Mouse (Mus musculus): ENCODE results near the gene Negr1. TPM values are rescaled to one million over a fixed set of nuclear protein-coding genes. Genes with fewer than 3 reads are reported as not detected.

Negr1 gene
- polyA plus RNA-seq, 1 experiment from 2014 or later: 5.9 TPM

DNA sequence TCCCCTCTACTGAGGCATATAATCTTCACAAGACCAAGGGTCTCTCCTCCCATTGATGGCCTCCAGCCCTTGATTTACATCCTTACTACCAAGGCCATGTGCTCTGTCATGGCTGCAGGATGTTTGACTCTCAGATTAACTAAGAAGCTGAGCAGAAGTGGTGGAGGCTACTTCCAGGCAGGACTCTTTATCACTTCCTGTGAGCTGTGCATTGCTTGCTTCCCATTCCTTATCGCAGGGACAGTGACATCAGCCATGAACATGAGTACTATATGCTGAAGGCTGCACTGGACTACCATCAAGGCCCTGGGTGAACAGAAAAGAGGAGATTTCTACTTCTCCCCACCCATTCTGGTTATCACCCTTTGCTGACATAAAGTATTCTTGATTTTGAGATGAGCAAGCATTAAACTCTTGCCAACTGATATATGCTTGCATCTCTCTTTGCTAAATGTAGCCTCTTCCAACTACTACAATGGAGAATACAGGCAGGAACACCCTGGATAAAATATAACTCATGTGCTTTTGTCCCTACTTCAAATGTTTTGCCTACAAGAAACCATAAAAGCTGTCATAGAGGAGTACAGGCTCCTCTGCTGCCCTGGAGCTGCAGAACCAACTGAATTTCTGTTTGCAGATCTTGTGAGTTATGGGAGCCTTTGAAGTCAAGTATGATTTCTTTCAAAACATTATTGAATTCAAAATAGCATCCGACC lies 517.8 kb downstream of the Negr1 start:
- Histone ChIP-seq H3K9me3 (no peaks in the 10 kb centered on the region), H3K4me2 (replicated peaks) (no peak overlapping the region), H3K4me1 (no peaks in the 10 kb centered on the region), H3K27ac (no peak overlapping the region), H3K4me3 (no peak overlapping the region), H3K27me3 (no peaks in the 10 kb centered on the region), H3K36me3 (no peaks in the 10 kb centered on the region), H3K9ac (no peak overlapping the region)
- 79% methylated on average over 2 of the region's 2 CpGs for WGBS
- ATAC-seq (ENCODE audit: low FRiP score, low read depth): no peak

DNA sequence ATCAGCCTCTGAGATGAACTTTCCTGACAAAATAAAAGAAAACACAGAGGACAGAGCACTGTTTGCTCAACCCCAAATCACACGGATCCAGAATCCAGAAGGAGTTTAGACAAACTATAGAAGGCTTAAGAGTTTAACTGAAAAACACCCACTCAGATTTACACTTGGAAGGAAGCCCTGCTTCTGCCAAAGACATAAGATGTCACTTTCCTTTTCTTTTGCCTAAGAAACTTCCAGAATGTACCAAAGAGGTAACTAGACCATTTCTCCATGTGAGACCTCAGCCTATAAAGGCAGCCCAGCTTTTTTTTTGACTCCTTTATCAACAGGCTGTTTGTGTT lies 518.3 kb downstream of the Negr1 start:
- Histone ChIP-seq H3K9ac (no peak overlapping the region), H3K4me1 (no peaks in the 10 kb centered on the region), H3K27me3 (no peaks in the 10 kb centered on the region), H3K4me3 (no peak overlapping the region), H3K9me3 (no peaks in the 10 kb centered on the region), H3K27ac (no peak overlapping the region), H3K36me3 (no peaks in the 10 kb centered on the region), H3K4me2 (replicated peaks) (no peak overlapping the region)
- WGBS: 81% methylated on average over 1 of the region's 1 CpGs
- no peak for ATAC-seq (ENCODE audit: low FRiP score, low read depth)

DNA sequence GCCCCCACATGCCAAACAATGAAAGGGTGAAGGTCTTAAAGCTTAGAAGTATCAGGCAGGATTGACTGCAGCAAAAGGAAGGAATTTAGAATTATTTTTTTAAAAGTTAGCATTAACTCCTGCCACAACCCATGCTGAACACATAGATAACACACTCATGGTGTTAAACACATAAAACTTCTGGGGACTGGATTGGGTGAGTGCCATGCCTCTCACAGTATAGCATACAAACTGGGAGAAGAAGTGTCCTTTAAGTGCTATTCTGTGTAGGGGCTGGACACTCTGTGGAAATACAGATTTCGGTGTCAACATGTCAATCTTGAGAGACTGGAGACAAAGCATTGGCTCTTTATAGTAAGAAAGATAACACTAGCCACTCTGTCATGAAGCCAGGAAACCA lies 519.0 kb downstream of the Negr1 start:
- no peaks in the 10 kb centered on the region for H3K36me3 ChIP-seq
- no peak overlapping the region for H3K4me2 ChIP-seq (replicated peaks)
- no peak for ATAC-seq (ENCODE audit: low FRiP score, low read depth)
- H3K9me3 ChIP-seq: no peaks in the 10 kb centered on the region
- no peak overlapping the region for H3K9ac ChIP-seq
- H3K27me3 ChIP-seq: no peaks in the 10 kb centered on the region
- H3K4me3 ChIP-seq: no peak overlapping the region
- 86% methylated on average over 1 of the region's 1 CpGs for WGBS
- H3K4me1 ChIP-seq: no peaks in the 10 kb centered on the region
- H3K27ac ChIP-seq: no peak overlapping the region

DNA sequence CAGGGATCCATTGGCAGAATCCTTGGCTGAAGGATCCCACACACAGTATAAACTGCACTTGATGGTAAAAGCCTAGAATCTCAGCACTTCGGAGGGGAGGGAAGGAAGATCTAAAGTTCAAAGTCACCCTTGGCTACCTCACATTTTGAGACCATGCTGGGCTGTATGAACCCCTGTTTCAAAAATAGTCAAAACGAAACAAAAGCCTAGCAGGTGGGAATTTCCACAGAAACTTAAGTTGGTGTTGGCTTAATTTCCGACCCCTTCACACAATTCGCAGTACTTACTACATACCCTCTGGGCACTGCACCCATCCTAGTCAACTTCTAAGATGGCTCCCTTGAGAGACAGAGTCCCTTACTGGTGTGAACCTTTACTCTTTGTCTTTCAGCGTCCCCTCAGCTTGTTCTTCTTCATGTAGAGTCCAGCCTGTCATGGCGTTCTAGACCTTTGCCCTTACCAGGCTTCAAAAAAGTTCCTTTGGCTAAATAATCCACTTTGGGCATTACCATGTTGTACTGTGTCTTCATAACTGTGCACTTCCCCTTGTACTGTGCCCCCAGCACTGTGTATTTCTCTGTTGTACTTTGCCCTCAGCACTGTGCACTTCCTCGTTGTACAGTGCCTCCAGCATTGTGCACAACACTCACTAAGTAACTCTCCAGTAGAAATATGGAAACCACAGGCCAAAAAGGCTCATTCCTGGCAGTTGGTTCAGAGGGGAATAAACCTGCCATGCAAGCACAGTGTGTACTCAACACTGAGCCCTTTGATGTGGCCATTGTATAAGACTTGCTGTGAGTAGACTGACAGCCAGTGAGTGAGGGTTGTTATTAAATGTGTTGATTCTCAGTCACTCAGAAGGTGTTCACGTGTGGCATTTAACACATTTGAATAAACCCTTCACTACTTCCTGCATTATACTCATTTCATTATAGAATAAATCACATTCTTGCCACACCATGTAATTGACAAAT lies 521.5 kb downstream of the Negr1 start:
- Histone ChIP-seq H3K4me3 (no peak overlapping the region), H3K4me2 (replicated peaks) (no peak overlapping the region), H3K36me3 (no peaks in the 10 kb centered on the region), H3K9me3 (no peaks in the 10 kb centered on the region), H3K27me3 (no peaks in the 10 kb centered on the region), H3K27ac (no peak overlapping the region), H3K9ac (no peak overlapping the region), H3K4me1 (no peaks in the 10 kb centered on the region)
- WGBS: 79% methylated on average over 8 of the region's 8 CpGs
- ATAC-seq (ENCODE audit: low FRiP score, low read depth): no peak

- WGBS: 67% methylated on average over 1 of the region's 1 CpGs
- Histone ChIP-seq H3K27ac (no peak overlapping the region), H3K4me3 (no peak overlapping the region), H3K36me3 (no peaks in the 10 kb centered on the region), H3K4me1 (no peaks in the 10 kb centered on the region), H3K9me3 (no peaks in the 10 kb centered on the region), H3K4me2 (replicated peaks) (no peak overlapping the region), H3K27me3 (no peaks in the 10 kb centered on the region), H3K9ac (no peak overlapping the region)
- no peak for ATAC-seq (ENCODE audit: low FRiP score, low read depth)
Measured at GRCm38 (mm10) chr3:157085180-157085579, 523.6 kb downstream of the Negr1 start.

GRCm38 (mm10) chr3:157090051-157090450 lies 528.5 kb downstream of the Negr1 start:
- H3K27ac ChIP-seq: no peak overlapping the region
- H3K4me3 ChIP-seq: no peak overlapping the region
- H3K4me2 ChIP-seq (replicated peaks): no peak overlapping the region
- no peaks in the 10 kb centered on the region for H3K36me3 ChIP-seq
- H3K9ac ChIP-seq: no peak overlapping the region
- H3K27me3 ChIP-seq: no peaks in the 10 kb centered on the region
- ATAC-seq (ENCODE audit: low FRiP score, low read depth): no peak
- no peaks in the 10 kb centered on the region for H3K9me3 ChIP-seq
- WGBS: 52% methylated on average over 4 of the region's 4 CpGs
- H3K4me1 ChIP-seq: 0 out of 2 replicates have a peak, but pooled peaks cover 2% of the 10 kb centered on the region

DNA sequence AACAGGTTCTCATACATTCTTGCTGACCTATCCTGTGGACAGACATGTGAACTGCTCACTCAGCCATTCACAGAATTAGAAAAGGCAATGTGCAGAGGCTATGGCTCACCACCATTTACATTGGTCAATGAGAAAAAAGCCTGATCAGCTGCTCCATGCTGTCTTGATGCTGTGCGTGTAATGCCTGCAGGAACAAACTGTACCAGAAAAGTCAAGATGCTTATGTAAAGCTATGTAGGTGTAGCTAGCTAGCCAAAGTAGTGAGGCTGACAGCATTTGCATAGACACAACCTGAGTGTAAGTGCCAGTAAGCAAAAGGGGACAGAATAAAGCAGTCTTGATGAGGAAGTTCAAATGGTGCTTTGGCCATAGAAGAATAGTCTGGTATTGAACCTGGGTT lies 534.7 kb downstream of the Negr1 start:
- Histone ChIP-seq H3K36me3 (no peaks in the 10 kb centered on the region), H3K27me3 (no peaks in the 10 kb centered on the region), H3K4me3 (no peak overlapping the region), H3K4me2 (replicated peaks) (no peak overlapping the region), H3K9me3 (no peaks in the 10 kb centered on the region), H3K4me1 (no peaks in the 10 kb centered on the region), H3K9ac (no peak overlapping the region), H3K27ac (no peak overlapping the region)
- WGBS: 85% methylated on average over 1 of the region's 1 CpGs
- ATAC-seq (ENCODE audit: low FRiP score, low read depth): no peak

DNA sequence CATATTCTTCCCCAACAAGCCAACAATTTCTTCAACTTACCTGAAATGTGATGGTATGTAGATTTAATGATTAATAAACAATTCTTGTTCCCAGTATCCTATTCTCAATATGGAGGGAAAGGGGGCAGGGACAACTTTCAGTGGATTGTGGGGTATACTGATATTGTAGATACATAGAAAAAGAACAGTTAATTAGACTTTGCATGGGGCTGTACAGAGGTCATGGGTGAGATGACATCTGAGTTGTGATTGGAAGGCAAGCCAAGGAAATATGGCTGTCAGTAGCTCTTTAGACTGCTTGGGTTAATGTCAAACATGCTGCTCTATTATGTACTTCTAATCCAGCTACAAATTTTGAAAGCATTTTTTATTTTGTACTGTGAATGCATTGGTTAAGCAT lies 535.9 kb downstream of the Negr1 start:
- no peaks in the 10 kb centered on the region for H3K27me3 ChIP-seq
- no peak for ATAC-seq (ENCODE audit: low FRiP score, low read depth)

GRCm38 (mm10) chr3:157098417-157098816 lies 536.8 kb downstream of the Negr1 start:
- 78% methylated on average over 6 of the region's 6 CpGs for WGBS
- no peaks in the 10 kb centered on the region for H3K4me1 ChIP-seq

More for the DNA sequence above, 535.9 kb downstream of the Negr1 start:
- no peaks in the 10 kb centered on the region for H3K4me1 ChIP-seq
- no peak overlapping the region for H3K27ac ChIP-seq
- no peak overlapping the region for H3K9ac ChIP-seq
- no peak overlapping the region for H3K4me3 ChIP-seq
- no peaks in the 10 kb centered on the region for H3K36me3 ChIP-seq
- H3K9me3 ChIP-seq: no peaks in the 10 kb centered on the region
- H3K4me2 ChIP-seq (replicated peaks): no peak overlapping the region

GRCm38 (mm10) chr3:157104866-157105579 lies 543.4 kb downstream of the Negr1 start:
- WGBS: 69% methylated on average over 3 of the region's 3 CpGs
- ATAC-seq (ENCODE audit: low FRiP score, low read depth): no peak
- Histone ChIP-seq H3K27me3 (no peaks in the 10 kb centered on the region), H3K4me2 (replicated peaks) (no peak overlapping the region), H3K36me3 (no peaks in the 10 kb centered on the region), H3K9me3 (no peaks in the 10 kb centered on the region), H3K4me1 (peaks cover 9% of the 10 kb centered on the region; the same call in 1 of the 2 replicates), H3K27ac (no peak overlapping the region), H3K4me3 (no peak overlapping the region), H3K9ac (no peak overlapping the region)

More at GRCm38 (mm10) chr3:157098417-157098816, 536.8 kb downstream of the Negr1 start:
- Histone ChIP-seq H3K36me3 (no peaks in the 10 kb centered on the region), H3K27me3 (no peaks in the 10 kb centered on the region), H3K27ac (no peak overlapping the region), H3K9ac (no peak overlapping the region), H3K9me3 (no peaks in the 10 kb centered on the region), H3K4me2 (replicated peaks) (no peak overlapping the region), H3K4me3 (no peak overlapping the region)
- ATAC-seq (ENCODE audit: low FRiP score, low read depth): no peak

DNA sequence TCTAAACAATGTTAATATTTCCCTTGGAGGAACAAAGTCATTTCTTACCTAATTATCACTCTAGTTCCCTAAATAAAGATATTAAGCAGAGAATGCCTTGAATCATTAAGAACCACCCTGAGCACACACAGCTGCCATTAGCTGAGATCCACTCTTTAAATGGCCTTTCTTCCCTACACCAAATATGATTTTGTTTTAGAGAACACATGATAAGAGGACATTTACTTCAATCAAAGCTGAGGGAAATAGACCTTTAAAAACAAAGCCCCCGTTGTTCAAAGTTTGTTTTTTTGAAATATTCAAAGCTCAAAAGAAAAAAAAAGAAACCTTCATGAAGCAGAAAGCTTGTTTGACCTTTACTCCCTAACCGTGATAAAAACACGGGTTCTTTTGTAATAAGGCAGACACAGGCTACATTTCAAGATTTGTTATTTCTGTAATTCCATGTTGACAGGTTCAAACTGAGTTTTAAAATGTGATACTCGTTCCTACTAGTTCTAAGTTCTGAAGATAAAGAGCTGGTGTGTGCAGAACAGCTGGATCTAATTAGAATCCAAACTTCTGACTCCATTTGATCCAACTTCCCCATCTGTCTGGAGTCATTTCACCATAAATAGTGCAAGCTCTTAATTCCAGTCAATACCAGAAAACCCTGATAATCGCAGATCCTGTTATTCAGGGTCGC lies 544.1 kb downstream of the Negr1 start:
- no peak for ATAC-seq (ENCODE audit: low FRiP score, low read depth)
- Histone ChIP-seq H3K27me3 (no peaks in the 10 kb centered on the region), H3K27ac (no peak overlapping the region), H3K9me3 (no peaks in the 10 kb centered on the region), H3K4me3 (no peak overlapping the region), H3K4me2 (replicated peaks) (no peak overlapping the region), H3K9ac (no peak overlapping the region), H3K36me3 (no peaks in the 10 kb centered on the region), H3K4me1 (peaks cover 9% of the 10 kb centered on the region; the same call in 1 of the 2 replicates)
- 10% methylated on average over 6 of the region's 6 CpGs for WGBS
